Mouse (Mus musculus): ENCODE measurements around the gene Arl3. TPM values are rescaled to one million over a fixed set of nuclear protein-coding genes. Genes with fewer than 3 reads are reported as not detected.

Gene Arl3
- polyA plus RNA-seq, 1 experiment from 2014 or later: 209 TPM

Other genes starting within 250 kb of the Arl3 start
- gene Psd, start 246.0 kb downstream of the Arl3 start, polyA plus RNA-seq (2016; fragmentation: Nextera tagmentation; extraction: Ambion mirVana): 4.5 and 9.7 TPM in 2 replicates
- 23.2 and 28.2 TPM in 2 replicates for gene Fbxl15, start 245.0 kb downstream of the Arl3 start, polyA plus RNA-seq (2016; fragmentation: Nextera tagmentation; extraction: Ambion mirVana)
- gene Cuedc2, start 234.5 kb downstream of the Arl3 start, polyA plus RNA-seq (2016; fragmentation: Nextera tagmentation; extraction: Ambion mirVana): 260 and 279 TPM in 2 replicates
- gene Mfsd13a, start 232.1 kb downstream of the Arl3 start, polyA plus RNA-seq (2016; fragmentation: Nextera tagmentation; extraction: Ambion mirVana): 10.0 and 11.9 TPM in 2 replicates
- gene 2310034G01Rik, start 222.9 kb downstream of the Arl3 start, polyA plus RNA-seq (2016; fragmentation: Nextera tagmentation; extraction: Ambion mirVana): 1.1 and 1.4 TPM in 2 replicates
- gene Actr1a, start 177.4 kb downstream of the Arl3 start, polyA plus RNA-seq (2016; fragmentation: Nextera tagmentation; extraction: Ambion mirVana): 193 and 229 TPM in 2 replicates
- 49.1 and 52.1 TPM in 2 replicates for gene Sufu, start 176.3 kb downstream of the Arl3 start, polyA plus RNA-seq (2016; fragmentation: Nextera tagmentation; extraction: Ambion mirVana)
- 26.5 and 30.0 TPM in 2 replicates for gene Trim8, start 71.5 kb downstream of the Arl3 start, polyA plus RNA-seq (2016; fragmentation: Nextera tagmentation; extraction: Ambion mirVana)
- gene Sfxn2, start 167 bp upstream of the Arl3 start, polyA plus RNA-seq (2016; fragmentation: Nextera tagmentation; extraction: Ambion mirVana): 12.9 and 17.9 TPM in 2 replicates
- 48.2 and 54.4 TPM in 2 replicates for gene Wbp1l, start 25.9 kb upstream of the Arl3 start, polyA plus RNA-seq (2016; fragmentation: Nextera tagmentation; extraction: Ambion mirVana)
- not detected in 2 replicates for gene Cyp17a1, start 100.0 kb upstream of the Arl3 start, polyA plus RNA-seq (2016; fragmentation: Nextera tagmentation; extraction: Ambion mirVana)
- 14.4 and 15.7 TPM in 2 replicates for gene Borcs7, start 116.7 kb upstream of the Arl3 start, polyA plus RNA-seq (2016; fragmentation: Nextera tagmentation; extraction: Ambion mirVana)
- gene As3mt, start 134.3 kb upstream of the Arl3 start, polyA plus RNA-seq (2016; fragmentation: Nextera tagmentation; extraction: Ambion mirVana): 27.3 and 30.3 TPM in 2 replicates
- 2.7 and 4.0 TPM in 2 replicates for gene Cnnm2, start 188.4 kb upstream of the Arl3 start, polyA plus RNA-seq (2016; fragmentation: Nextera tagmentation; extraction: Ambion mirVana)

All from hindbrain, embryonic 10.5 days (tissue).